Mouse (Mus musculus): ENCODE data around the gene Akt3.

Gene Akt3

DNA sequence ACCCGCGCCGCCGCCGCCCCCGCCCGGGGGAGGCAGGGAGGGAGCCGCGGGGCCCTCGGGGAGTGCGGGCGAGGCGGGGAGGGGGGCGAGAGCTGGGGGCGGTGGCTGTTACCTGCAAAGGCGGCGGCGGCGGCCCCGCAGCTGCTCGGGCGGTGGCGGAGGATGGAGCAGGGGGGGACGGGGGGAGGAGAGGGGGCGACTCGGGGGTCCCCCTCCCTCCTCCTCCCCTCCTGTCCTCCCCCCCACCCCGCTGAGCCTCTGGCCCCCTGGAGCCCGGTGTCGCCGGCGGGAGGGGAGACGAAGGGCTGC is at the start of gene Akt3:
TSS of gene Akt3 (minus strand) at position 170 of the 309 bp plus-strand sequence.
- peak; percentile 69 for DNase-seq

DNA sequence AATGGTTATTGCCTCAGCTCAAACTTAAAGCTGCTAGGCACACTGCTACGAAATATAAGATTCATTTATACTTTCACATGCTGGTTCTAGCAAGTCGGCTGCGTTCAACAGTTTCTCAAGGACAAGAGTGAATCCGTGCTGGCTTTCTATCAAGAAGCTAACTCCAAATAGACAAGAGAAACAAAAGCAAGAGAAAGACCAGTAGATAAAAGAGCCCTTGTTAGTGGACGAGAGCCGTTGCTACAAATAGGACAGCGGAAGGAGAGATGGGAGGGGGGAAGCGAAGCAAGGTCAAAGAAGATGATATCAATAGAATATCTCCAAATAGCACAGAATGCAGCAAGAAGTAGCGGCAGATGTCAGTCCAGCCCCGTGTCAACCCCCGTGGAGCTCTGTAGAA is 49.5 kb upstream of the Akt3 start:
- DNase-seq, result no peak

- DNase-seq, result no peak
These were observed 40.2 kb upstream of the Akt3 start for GRCm38 (mm10) chr1:177298231-177298630.

DNA sequence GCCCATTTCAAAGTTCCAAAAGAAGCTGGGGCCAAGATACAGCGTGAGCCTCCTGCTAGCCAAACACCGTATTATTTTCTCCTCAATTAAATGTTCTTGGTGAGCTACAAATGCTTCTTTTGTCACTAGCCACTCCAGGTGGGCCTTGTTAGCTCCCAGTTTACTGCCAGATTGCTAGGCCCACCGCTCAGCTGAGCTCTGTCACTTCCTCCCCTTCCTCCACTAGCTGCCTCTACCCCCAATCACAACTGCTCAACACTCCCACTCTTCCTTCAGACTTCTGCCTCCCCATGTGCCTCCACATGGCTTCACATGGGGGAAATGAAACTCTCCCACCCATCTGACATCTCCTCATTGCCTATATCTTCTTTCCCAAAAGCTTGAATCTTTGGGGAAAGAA is 28.8 kb upstream of the Akt3 start:
- no peak for DNase-seq

GRCm38 (mm10) chr1:177281925-177282324 is 23.9 kb upstream of the Akt3 start:
- no peak for DNase-seq

DNA sequence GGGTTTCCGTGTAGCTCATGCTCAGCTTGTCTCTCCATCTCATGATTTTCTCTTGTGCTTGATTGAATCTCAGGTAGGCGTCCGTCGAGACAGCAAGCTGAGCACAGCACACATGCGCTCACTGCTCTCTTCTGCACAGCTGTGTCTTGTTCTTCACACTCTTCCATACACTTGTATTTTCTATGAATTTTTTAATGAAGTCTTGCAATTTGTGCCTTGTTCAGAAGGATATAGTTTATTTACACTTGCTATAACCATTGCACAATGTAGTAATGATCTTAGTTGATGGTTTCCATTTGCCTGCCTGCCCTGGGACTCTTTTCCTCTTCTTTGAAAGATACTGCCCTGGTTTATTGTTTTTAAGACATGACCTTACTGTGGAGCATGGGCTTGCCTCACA is 19.4 kb upstream of the Akt3 start:
- no peak for DNase-seq

GRCm38 (mm10) chr1:177267645-177268044 is 9.6 kb upstream of the Akt3 start:
- DNase-seq, result no peak

GRCm38 (mm10) chr1:177262926-177263325 is 4.9 kb upstream of the Akt3 start:
- no peak for DNase-seq

DNA sequence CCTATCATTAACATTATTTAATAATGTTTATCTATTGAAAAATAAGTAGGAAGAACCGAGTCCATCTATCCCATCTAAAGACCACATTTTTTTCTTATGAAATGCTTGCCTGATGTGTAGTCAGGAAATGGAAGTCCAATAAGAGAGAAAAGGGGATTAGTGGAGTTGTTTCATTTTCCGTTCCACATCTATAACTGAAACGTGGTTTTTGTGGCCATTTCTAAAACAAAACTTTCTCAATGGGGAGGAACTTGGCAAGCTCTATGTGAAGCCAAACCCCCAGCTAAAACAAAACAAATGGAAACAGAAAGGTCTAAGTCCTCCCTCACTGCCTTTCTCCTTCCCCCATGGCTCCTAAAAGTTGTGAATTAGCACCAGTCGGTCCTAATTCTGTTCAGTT is 2.8 kb upstream of the Akt3 start:
- no peak for DNase-seq

DNA sequence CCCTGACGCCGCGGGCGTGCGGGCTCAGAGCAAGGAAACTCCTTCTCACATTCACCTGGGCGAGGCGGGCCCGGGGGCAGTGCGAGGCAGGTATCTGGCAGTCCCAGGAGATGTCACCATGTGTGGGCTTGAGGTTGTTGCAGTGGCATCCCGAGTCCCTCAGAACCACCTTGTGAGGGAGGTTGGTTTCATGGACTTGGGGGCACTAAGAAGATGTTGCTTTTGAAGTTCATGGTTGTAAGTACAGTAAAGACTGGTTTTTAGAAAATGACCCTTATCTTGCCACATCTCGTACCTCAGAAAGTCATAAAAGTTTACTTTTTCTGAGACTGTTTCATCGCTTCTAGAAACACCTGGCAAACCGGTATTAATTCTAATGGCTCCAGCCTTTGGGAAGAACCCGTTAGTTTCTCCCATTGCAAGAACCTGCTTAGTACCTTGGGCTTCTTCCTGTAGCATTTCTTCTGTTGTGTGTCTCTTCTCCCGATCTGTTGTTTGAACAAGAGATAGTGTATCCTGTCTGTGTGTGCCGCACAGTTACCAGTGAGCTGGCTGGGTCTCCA is 1.1 kb upstream of the Akt3 start:
- no peak for DNase-seq

DNA sequence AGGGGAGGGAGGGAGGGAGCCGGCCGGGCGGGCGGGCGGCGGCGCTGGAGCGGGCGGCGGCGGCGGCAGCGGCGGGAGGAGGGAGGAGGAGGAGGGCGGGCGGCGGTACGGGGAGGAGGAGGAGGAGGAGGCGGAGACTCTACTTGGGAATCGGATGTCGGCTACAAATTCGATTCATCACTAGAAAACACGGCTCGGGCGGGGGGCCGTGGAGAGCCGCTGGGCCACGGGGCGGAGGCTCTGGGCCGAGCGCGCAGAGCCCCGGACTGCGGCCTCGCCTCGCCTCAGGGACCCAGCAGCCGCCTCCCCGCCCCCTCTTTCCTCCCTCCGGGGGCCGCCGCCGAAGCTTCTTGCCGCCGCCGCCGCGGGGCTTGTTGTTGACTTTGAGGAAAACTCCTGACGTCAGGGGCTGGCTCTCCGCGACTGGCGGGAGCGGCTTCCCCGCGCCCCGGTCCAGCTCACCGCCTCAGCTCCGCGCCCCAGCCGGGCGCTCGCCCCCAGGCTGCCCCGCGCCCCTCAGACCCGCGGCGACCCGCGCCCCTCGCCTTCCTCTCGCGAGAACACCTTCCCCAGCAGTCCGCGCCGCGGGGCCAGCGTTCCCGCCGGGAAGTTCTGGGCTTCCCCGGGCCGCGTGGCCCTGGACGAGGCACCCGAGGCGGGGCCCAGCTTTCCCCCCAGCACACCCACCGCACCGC is 487 bp upstream of the Akt3 start:
- peak; percentile 83 for DNase-seq

- DNase-seq, result peak; percentile 70
These were observed 597 bp downstream of the Akt3 start for GRCm38 (mm10) chr1:177257178-177258033.

- no peak for DNase-seq
These were observed 9.4 kb downstream of the Akt3 start for GRCm38 (mm10) chr1:177248638-177249037.

DNA sequence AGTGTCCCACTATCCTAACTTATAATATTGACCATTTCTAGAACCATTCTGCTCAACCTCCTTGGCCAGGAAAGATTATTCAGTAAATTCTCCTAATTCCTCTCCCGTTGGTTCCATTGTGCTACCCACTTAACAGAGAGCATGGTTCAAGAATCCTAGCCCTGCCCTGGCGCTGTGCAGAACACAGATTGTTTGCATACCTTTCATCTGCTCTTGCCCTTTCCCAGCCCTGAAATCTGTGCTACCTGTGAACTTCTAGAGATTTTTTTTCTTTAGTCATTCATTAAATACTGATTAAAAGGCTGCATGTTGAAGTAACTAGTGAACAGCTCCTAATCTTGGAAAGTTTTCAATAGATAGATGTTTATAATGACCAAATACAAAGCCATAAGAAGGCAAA is 19.6 kb downstream of the Akt3 start:
- DNase-seq, result no peak

- DNase-seq, result no peak
These were observed 21.3 kb downstream of the Akt3 start for GRCm38 (mm10) chr1:177236695-177237094.

- no peak for DNase-seq
These were observed 21.8 kb downstream of the Akt3 start for GRCm38 (mm10) chr1:177236249-177236648.

DNA sequence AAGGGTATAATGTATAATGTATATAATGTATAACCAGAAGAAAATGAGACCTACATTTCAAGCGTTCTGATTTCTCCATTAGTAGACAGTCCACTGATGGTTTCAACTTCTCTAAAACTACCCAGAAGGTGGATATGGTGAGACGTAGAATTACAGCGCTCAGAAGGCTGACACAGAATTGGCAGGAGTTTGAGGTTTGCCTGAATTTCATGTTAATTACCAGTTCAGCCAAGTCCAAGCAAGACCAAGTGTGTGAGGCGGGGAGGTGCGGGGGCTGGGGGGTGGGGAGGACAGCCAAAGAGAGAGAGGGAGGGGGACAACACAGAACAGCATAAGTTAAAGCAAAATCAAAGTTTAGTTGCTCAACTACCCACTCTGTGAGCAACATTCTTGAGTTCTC is 23.5 kb downstream of the Akt3 start:
- DNase-seq, result no peak

DNA sequence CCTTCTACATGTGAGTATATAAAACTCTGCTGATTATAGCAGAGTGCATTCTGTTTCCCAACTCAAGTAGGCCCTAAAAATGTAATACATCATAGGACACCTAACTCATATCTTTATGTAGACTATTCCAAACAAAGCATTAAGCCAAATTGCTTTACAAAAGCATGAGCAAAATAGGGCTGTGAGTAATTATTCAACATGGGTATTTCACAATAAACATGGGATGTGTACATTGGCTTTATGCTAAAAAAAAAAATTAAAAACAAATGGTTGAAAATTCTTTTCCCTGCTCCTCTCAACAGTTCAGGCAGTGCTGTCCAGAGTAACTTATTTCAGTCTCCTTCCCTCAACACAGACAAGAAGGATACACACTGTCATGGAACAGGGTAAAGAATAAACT is 26.9 kb downstream of the Akt3 start:
- no peak for DNase-seq

DNA sequence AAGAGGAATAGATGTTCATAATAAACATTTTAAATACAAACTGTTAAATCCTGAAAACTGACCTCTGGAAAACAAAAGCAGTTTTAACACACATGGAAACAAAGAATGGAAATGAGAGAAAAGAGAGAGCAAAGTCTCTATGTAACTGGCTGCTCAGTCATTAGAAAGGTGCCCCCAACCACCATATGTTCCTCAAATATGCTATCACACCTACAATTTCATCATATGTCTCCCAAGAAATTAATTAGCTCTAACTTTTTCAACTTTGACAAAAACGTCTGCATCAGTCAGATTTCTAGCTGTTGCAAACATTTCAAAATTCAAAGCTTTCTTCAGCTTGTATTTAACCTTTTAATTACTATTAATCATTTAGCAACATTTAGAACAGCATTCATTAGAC is 59.0 kb downstream of the Akt3 start:
- DNase-seq, result no peak

DNA sequence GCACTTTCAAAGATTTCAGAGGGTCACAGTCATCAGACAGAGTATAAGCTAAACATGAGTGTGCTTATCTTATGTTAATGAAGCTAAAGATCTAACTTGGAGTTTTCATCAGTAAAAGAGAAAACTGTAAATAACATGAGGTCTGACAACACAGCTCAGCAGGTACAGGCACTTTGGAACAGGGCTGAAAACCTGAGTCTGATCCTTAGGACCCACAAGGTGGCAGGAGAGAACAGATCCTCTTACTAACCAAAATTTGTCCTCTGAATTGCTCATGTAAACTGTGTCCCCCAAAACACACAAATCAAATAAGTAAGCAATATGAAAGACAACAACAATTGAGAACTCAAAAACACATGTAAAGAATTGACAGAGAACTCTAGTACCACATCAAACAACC is 62.8 kb downstream of the Akt3 start:
- peak; percentile 11 for DNase-seq

GRCm38 (mm10) chr1:177194324-177194723 is 63.7 kb downstream of the Akt3 start:
- DNase-seq, result no peak

DNA sequence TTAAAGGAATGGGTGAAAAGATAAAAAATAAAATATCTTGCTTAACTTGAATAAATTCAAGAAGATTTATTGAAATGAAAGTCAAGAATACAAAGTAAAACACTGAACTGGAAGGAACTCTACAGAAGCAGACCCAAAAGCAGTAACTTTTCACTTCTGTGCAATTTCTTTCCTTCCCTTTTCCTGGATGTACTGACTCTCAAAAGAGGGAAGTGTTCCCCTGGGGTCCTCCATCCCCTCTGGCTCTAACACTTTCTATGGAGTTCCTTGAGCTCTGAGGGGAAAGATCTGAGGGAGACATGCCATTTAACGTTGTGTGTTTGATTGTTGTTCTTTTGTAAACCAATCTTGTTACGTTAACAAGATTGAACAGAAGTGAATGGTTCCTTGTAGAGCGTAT is 66.4 kb downstream of the Akt3 start:
- no peak for DNase-seq

DNA sequence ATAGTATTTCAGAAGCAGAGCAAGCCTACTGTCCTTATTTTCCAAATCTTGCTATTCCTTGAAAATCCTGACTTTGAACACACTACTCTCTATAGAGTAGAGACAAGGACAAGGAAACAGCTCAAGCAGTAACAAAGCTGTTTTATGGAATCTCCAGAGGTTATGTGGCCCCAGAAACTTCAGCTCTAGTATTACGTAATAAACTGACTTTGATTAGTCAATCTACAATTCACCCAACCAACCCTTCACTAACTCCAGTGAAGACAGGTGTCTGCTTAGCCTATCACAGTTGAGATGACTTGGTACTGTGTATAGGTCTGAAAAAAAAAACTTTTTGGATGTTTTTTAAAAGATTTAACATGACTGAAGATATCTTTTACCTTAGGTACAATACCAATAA is 67.6 kb downstream of the Akt3 start:
- no peak for DNase-seq

- DNase-seq, result peak; percentile 42
These were observed 69.3 kb downstream of the Akt3 start for GRCm38 (mm10) chr1:177188708-177189107.
